Mouse (Mus musculus): ENCODE results near the gene Acvr1c.
A peak's percentile ranks its signal among the peaks of the same experiment; 100 is the strongest.

Gene Acvr1c

DNA sequence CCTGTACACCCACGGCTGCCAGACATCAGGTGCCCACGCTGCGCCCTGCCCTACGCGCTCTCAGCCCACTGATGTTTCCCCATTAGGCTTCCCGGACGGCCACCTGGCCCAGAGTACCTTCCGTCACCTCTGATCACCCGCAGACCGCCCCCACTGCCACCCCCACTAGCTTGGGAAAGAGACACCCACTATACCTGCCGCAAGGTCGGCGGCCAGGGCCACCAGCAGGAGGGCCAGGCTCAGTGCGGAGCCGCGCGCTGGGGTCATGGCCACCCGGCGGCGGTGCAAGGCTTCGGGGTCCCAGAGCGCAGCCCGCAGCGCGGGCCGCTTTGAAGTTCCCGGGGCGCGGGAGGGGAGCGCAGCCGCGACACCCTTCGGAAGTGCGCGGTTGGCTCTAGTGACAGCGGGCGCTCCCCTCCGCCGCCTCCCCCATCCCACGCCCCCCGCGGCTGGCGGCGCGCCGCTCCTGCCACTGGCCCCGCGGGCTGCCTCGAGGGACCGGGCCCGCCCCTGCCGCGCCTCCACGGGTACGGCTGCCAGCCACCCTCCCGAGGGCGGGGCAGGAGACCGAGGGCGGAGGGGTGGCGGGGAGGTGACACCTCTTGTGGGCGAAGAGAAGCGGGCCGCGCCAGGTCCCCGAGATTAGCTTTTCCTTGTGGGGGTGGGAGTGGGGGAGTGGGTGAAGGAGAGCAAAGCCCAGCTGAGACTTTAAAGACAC lies at the start of gene Acvr1c:
Gene Acvr1c (minus strand): TSS at position 482 of the 718 bp plus-strand sequence.
- peak; percentile 77 for DNase-seq

DNA sequence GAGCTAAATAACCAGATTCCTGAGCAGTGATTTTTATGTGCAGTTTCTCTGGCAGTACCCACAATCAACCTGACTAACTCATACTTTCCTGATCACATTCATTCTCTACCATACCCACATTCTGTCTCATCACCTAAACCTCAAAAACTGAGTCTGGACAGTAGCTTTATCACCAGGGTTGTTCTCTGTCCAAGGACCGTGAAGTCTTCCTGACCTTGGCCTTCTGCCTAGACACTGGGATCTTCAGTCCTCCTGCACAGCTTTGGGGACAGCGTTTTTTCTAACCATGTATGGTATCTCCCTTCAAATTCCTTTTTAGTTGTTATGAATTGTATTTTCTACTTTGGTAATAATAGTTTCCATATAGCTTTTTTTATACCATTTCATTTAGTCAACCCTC lies 45.8 kb upstream of the Acvr1c start:
- DNase-seq = no peak

DNA sequence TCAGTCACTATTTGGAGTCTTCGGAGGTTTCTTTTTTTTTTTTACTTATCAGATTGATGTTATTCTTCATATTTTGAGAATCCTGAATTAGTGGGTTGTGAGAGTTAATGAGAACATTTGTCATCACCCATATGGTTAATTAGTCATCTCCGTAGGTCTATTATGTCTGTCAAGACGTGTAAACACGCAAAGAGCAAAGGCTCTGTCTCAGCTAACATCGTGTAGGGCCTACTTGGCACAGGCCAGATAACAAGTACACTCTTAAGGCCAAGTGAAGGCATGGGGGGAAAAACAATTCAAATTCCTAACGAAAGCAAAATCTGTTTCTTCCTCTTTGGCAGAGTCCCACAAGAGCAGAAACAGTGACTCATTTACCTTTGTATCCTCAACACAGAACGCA lies 30.9 kb upstream of the Acvr1c start:
- no peak for DNase-seq

DNA sequence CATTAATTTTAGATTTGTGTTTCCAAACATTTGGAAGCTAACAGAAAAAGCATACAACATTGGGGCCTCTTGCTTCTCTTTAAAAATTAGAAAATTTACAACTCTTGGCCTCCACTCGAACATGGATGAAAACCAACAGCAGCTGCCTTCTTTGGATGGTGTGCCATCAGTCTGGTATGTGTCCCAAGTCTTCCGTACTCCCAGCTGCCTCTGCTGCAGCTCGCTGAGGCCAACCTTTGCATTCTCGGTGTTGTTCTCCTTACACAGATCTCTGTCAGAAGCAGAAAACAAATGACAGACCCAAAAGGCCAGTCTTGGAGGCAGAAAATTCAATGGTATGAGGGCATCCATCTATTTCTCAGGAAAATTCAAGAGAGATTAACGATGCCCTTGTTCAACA lies 22.3 kb upstream of the Acvr1c start:
- no peak for DNase-seq

DNA sequence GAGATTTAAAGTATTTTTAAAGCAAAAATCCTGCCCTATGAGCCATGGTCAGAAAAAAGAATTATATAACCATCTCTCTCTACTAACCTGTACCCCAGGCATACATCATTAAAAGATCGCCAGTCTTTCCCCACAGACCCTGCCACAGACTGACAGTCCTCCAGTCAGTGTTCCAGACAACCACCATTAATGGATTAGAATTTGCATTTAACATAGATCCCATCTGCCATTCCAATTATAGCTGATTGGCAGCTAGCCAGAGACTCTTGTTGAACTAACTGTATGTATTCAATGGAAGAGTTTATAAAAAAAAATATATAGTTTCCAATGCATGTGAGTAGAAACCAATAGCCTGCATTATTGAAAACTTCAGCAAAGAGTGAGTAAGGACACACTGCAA lies 21.8 kb upstream of the Acvr1c start:
- DNase-seq = peak; percentile 57

DNA sequence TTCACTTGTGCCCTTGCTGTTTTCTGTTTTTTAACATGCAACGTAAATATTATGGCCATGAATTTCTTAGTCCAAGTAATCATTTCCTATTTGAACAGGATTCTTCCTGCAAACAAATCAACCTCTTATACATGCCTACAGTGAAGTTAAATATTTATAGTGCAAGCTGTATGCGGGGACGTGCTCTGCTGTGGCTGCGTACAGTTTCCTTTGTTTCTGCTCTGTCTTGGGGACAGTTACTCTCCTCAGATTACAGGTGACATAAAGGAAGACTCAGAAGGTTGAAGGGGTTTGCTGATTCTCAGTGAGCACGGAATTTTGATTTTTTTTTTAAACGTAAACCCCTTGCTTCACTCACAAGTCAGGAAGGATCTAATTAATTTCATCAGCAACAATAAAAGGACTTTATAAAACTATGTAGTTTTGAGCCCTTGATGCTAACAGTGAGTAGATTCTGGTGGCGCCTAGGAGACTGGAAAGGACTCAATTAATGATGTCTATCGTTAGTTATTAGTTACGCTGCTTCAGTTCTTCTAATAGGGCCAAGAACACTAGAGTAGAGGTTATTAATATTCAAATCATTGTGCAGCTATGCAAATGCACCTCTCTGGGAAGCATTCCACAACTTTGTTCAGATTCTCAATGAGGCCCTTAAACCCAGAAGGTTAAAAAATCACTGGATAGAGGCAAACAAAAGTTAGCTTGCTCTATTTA lies 19.9 kb upstream of the Acvr1c start:
- DNase-seq = peak; percentile 56

DNA sequence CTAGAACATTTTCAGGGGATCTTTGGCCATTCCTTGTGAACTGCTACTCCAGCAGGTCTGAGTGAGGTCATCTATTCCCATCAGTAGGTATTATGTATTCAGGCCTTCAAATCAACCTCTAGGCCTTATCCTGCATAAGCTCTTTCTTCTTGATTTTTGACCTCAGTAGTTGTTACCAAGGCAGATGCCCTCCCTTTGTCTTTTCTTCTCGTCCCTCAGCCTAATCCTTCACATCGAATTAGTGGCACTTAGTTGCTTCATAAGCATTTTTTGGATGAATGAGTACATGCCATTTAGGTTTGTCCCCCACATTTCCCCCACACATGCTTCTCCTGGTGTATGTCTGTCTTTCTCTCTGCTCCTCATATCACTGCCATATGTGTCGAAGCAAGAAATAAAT lies 8.5 kb upstream of the Acvr1c start:
- DNase-seq = peak; percentile 75

DNA sequence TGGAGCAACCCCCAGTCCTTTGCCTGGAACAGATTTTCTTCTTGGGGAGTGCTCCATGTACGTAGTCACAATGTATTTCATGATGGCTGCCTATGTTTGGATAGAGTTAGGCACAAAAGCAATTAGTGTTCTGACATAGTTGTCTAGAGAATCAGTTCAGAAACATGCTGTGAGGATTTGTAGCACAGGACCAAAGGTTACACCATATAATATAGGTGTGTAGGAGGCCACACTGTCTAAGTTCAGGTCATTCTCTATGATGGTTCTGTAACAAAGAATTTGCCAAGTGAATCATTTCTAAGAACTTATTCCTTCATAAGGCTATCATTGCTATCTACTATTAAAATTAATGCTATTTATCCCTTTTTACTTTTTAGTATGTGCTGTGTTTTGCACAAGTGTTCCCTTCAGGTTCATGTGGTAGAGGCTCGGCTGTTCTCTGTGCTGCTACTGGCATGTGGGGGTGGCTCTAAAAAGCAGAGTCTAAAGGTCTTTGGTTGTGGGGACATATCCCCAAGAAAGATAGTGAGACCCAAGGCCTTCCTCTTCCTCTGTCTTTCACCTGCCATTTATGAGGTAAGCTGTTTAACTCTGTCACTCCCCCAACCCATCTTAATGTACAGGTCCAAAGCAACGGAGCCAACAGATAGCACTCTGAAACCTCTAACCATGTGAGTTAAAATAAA lies 3.8 kb upstream of the Acvr1c start:
- no peak for DNase-seq

DNA sequence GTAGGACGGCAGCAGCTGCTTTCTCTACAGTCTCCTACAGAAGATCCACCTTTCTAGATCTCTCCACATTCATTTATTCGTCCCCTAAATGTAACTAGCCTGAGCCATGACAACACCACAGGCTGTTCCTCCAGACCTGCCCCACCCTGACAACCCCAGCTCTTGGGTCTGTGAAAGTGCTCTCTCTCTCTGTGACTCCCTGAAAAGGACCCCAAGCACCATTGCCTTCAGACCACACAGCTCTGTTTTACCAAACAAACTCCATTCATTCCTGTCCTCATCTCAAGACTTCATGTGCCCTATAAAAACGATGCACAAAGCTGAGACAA lies 401 bp upstream of the Acvr1c start:
- no peak for DNase-seq

DNA sequence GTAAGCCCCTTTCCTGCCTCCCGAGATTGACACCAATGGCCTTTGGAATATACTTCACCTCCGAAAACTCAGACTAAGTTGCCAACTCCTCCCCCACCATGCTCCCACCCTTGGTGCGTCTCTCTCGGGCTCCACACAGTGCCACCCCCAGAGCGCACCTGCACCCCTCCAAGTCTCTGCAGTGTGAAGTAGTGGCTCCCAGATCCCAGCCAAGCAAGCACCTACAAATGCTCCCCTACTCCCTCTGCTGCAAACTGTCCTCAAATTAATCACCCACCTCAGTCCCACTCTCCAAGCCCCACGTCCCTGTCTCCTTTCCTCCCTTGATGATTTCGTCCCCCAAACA lies 654 bp downstream of the Acvr1c start:
- peak; percentile 29 for DNase-seq

DNA sequence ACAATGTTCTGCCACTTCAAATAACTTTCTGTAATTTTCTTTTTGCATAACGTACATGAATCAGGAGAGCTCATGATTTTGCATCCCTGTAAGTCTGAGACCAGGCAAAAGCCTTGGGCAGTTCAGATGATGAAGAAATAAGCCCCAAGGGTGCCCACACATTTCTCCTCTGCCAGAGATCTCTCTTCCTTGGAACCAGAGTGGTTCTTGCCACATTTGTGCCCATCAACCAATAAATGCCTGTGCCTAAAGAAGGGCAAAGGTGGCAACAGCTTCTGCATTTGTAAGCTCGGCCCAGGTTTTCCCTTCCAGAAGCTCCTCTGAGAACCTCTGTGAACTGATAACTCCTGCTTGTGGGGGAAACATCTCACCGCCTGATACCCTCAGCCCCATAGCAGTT lies 3.3 kb downstream of the Acvr1c start:
- no peak for DNase-seq

DNA sequence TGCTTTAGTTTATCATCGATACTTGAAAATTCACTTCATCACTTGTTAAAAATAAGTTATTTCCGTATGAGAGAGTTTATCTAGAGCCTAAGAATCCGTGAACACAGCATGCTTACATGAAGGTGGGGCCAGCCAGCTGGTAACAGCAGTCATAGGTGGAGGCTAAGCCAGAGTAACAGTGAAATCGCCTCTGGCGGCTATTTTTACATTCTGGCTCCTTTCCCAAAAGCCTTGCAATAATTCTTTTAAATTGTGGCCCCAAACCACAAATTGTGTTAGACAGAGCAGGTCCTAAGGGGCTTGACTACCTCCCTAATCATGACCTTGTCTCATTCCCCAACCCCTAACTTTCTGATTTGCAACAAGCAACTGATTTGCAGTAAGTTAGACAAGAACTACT lies 4.8 kb downstream of the Acvr1c start:
- no peak for DNase-seq

DNA sequence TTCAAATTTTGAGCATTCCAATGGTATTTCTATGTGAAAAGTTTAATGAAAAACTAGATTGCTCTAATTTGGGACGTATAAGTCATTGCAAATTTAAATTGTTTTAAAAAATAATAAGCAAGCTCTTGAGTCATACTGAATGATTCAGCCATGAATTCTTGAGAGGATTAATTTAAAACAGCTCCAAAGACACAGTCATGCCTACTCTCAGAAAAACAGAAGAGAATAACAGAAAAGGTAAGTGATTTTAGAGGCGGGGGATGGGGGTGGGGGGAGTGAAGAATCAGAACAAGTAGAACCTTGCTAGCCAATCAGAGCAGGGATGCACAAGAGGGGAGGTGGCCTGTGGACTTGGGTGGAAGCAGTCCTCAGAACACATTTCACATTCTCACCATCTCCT lies 7.0 kb downstream of the Acvr1c start:
- DNase-seq = no peak

DNA sequence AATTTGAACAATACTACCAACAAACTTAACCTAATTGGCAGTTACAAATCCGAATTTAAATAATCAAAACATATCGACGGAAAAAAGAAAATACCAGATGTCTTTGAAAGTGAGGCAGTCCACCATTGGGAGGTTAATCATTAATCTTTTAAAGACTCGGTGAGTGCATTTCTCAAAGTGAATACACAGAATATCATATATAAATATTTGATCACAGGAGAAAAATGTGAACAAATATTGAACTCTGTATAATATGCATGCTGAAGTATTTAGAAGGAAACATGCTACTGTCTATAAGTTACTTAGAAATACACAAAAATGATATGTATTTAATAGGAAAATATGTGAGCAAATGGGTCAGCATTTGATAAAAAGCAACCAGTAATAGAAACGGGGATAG lies 21.0 kb downstream of the Acvr1c start:
- DNase-seq = no peak

DNA sequence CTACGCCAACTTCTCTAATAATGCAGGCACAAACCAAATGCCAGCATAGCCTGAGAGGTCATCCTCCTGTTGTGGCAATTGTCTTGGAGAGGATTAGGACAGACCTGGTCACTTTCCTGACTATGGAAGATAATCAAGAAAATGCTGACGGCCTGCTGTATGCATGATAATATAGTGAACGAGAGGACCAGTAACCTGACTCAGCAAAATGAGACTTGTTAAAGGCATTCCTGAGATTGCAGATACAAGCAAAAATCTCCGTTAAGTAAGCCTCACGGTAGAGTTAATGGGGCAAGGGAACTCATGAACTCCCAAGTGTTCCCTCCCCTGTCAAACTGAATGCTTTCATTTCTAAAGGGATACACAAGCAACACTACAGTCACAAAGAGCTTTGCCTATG lies 28.1 kb downstream of the Acvr1c start:
- DNase-seq = no peak

DNA sequence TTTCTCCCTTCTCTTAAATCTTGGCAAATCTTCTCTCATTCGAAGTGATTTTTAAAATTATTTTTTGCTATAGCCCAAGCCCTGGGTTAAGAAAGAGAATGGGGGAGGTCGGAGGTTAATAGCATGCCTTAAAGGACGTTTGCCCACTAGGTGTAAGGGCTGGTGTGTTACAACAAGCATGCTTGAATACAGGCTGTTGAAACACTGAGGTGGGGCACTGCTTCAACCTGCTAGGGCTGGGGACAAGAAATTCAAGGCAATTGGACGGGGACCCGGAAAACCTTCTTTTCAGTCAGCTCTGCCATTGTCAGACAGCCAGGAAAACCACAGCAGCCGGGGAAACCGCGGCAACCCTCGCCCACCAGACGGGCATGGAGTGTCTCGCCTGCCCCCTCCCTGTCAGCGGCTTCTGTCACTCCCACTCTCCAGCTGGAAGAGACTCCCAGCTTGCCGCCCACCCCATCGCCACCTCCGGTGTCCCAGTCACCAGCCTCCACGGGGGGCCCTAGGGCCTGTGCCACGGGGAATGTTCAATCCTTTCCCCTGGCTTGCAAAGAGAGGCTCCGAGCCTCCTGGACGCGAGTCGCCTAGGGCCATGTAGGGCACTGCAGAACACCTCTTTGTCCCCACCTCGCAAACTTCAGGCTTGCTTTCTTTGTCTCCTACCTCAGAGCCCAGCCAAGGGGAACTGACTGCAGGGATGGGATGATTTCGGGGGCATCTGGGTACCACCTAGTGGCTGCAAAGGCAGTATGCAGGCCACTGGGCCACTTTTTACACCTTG lies 33.4 kb downstream of the Acvr1c start:
- peak; percentile 71 for DNase-seq

DNA sequence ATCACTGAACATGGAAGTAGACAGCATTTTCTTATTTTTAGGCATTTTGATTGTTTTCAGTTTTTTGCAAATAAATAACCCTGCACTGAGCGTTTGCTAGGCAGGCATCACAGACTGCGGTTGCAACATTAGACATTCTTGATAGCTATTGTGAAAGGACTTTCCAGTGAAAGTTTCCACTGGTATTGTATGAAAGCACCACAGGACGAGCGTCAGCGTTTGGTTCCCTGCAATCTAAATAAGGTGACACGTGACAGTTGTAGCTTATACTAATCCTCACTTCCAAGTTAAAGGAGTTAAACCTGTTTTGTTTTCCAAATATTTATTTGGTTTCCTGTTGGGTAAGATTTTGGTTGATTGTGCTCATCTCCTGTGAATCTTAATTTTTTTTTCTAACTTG lies 34.4 kb downstream of the Acvr1c start:
- no peak for DNase-seq

DNA sequence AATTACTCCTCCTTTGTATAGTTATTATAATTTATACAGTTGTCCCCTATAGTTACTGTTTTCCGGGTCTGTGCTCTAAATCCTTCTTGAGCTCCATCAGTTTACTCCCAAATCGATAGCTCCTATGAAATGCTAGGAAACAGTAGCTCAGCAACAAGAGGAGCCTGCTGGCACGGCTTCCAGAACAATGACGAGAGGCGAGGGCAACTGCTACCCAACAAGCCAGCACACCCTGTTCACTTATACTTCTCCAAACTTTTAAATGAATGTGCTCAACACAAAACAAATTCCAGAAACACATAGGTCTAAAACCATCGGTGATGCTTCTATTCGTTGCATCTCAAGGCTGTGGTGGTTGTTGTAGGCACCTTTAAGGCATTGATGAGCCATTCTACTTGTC lies 41.5 kb downstream of the Acvr1c start:
- DNase-seq = no peak

DNA sequence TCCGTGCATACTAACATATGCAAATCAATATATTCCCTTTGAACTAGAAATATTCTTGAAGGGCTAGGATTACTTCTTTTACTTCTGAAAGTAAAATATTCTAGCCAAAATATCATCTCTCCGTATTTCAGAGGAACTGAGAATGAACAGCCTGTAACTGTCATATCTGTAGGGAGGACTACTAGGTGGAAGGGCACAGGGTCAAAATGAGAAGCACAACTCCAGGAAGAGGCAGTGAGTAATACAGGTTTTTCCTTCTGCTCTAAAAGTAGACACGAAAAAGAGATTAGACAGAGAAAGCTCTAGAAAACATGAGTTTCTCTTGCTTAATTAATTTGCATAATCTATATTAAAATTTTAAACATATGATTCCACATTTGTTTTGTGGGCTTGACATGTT lies 48.0 kb downstream of the Acvr1c start:
- no peak for DNase-seq

DNA sequence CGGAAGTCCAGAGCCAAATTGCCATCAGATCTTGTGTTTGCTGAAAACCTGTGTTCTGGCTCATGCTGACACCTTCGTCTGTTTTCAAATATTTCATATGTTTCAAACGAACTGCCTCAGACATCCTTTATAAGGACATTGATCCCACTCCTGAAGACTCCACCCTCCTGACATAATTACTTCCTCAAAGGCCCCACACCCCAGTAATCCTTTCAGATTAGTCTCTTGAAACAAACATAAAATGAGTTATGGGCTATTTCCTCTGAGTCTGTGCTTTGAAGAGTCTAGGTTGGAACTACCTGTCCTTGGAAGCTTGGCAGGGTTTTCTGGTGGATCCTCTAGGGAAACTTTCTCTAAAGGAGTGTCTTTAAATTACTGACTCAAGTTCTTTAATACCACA lies 53.2 kb downstream of the Acvr1c start:
- DNase-seq = no peak

DNA sequence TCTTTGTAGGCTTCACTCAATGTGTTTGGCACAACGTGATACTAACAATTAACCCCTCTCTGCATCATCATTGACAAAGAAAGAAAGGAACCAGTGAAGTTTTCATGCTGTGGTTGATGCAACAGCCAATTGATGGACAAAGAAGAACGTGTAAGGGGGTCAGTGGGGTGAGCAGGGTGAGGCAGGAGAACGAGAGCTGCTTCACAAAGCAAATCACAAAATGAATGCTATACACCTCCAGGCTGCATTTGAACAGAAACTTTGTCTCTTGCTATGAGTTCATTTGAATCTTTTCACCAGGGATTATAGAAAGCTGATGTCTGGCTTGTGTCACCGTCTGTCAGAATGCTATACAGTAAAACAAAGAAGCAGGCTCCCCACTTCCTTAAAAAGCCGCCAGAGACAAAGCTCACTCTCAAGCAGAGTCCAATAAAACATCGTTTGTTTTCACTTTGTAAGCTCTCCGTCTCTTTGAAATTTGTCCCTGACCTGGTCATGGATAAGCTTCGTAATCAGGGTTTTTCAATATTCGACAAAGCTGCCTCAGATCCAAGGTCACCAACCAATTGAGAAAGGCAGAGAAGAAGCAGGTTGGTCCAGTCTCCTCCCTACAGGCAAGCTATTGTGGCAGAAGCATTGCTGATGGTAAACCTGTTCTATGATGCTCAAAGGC lies 67.8 kb downstream of the Acvr1c start:
- DNase-seq = peak; percentile 9

DNA sequence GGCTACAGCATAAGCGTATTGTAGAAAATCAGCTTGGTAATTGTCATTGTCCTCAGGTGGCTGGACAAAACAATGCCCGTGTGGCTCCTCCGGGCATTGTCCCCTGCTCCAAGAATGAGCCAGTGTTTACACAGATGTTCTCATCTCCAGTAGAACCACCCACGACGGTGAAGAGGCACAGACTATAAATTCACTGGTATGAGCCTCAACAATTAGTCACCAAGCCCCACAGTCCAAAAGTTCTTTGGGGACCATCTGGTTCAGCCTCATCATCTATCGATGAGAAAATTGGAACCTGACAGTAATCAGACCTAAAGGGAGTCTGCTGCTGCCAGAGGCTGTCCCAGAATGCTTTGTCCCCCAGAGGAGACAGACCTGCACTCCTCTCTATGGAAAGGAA lies 68.4 kb downstream of the Acvr1c start:
- DNase-seq = peak; percentile 35
